Mouse (Mus musculus) cerebellum, postnatal 4 days (tissue): Measurements from ENCODE around the gene Itpr3.

ENCODE experiments used
- DNase-seq, 2 experiments: peaks; one replicate each; pipeline ENCODE4 v3.0.0; 2022; ENCODE audit warnings: low spot score in 2 of 2, mixed read lengths in 1 of 2

Itpr3 gene

DNA sequence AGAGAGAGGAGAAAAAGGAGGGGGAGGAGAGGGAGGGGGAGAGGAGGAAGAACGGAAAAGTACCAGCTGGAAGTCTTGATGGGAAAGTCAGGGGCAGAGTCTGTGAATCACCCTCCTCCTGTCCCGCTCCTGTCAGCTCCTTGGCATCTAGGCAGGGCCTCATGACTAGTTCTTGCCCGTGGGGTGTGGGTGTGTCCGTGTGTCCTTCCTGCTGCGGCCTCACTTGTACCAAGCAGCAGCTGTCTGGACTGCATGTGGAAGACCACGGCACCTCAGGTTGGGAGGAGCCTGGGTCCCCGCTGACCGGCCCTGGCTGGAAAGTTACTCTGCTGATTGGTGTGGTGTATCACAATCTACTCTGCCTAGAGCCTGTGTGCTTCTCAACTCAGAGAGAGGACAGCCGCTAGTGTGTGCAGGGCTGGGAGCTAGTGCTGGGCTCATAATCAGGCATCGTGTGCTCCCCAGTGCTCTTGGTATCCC, 84.9 kb downstream of the Itpr3 start:
- no peak for DNase-seq

DNA sequence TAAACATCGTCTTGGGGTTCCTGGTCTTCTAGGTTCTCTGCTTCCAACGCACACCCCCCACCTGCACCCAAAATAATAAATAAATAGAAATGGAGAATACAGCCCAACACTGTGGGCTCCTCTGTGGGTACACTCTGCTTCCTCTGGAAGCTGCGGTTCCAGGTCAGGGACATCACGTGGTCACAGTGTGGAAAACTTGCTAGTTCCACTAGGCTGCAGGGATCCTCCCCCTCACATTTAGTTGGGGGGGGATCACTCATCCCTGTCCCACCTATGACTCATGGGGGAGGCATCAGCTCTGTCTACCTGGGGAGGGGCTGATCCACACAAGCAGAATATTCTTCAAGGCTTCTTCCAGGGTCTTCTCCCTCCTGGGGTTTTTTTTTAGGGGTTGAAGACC, 87.0 kb downstream of the Itpr3 start:
- no peak for DNase-seq

DNA sequence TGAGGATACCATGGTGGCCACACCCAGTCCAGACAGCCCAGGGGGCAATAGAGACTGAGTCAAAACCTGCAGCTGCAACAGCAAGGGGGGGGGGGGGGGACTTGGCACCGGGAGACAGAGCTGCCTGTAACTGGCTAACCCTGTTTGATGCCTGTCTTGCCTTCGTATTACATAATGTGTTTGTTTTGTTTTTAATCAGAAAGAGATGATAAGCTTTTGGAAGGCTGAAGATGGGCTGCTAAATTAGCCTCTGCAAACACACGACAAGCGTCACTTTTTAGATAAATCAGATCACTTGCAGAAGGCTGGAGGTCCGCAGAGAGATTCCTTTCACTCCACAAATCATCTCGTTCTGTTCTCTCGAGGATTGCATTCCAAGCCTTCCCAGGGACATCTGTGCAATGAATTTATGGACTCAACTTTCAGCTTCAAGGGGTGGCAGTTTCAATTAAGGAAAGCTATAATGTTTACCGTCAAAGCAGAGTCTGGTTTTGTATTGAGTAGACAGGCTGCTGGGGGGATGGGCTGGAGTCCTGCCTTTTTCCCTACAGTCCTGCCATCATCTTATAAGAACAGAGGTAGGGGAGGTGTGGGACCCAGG, 89.3 kb downstream of the Itpr3 start:
- DNase-seq = no peak

DNA sequence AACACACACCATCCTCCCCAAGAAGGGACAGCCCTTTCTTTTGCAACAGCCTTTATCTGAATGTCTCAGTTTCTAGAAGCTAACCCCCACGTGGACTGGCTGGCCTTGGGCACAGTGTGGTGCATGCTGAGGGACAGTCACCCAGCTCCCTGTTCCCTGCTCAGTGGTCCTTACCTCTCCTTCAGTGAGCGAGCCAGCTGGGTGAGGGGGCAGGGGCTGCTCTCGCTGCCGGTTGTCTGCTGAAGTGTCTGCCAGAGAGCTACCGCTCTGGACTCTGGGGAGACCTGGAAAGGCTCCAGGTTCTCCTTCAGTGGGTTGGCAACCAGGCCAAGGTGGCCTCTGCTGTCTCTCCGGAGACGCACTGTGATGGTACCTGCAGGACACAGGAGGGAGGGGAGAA, 93.8 kb downstream of the Itpr3 start:
- no peak for DNase-seq

DNA sequence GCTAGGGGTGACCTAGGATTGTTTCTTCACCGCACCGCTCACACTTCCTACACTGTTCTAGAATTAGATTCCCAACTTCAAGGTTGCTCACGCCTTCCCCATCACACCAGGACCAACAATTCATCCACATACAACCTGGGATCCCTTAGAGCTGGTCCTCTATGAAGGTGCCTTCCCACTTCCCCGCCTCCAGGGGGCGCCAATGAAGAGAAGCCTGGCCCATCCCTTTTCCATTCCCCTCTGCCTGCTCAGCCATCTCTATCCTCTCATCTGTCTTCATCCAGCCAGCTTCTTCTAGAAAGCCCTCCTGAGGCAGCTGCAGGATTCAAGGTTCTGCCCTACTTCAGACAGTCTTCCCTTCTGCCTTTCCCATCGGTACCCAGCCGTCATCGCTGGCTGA, 94.3 kb downstream of the Itpr3 start:
- DNase-seq = no peak

DNA sequence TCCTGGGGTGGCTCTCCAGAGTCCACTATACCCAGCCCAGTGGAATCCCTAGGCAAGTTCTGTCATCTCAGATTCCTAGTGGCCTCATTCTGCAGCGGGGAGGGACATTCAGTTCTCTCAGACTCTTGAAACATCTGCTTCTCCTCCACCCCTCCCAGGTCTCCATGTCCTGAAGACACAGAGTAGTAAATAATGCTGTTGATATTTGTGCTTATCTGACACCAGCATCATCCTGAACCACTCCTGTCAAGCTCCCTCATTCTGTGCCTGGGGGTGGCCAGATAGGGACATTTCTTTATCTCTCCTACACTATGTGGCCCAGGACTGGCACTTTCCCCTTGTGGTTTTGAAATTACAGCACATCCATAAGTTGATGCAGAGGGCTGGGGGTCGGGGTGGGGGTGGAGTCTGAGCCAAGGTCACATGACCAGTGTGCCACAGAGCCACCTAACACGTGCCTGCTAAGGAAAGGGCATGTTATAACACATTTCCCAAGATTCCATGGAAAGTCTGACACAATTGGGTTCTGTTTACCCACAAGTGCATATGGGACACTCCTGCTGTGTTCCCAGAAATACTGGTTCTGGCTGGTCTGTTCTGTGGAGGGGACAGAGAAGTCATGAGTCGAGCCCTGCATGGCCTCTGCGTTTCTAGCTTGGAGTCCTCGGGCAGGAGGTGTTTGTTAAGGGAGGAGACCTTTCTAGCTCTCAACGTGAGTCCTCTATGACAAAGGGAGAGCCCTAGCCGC, 96.0 kb downstream of the Itpr3 start:
- no peak for DNase-seq

DNA sequence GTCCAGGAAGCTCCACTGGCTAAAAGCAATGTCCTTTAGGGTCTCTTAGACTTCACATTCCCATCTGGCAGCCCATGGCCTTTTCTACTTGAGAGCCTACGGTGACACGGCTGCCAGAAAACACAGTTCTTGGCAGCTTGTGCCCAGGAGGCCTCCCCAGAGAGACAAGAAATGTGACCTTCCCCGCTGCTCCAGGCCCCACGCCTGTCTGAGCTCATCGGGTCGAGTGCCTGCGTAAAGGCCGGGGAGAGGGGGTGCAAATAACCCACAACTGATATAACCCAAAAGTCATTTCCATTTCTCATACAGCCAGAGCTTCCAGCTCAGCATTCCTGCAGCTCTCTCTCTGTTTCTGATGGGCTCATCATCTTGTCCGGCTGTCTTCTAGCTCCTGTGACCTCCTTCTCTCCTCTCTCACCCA, 96.7 kb downstream of the Itpr3 start:
- DNase-seq = no peak

DNA sequence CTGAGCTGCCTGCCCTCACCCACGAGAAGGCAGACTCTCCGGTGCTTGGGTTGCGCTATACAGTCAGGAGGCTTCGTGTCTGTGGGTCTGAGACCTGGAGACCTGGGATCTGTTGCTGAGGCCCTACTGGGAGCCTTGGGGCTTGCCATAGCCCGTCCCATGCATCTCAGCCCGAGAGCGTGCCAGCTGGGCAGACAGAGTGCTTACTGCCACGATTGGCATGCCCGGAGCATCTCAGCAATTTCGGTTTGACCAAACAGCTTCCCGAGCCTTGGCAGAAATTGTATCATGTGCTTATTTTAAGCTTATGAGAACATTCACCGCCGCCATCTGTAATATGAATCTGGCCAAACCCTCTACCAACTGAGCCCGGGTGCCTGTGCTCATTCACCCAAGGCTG, 97.2 kb downstream of the Itpr3 start:
- peak in 1 of 2 experiments; percentile 28 for DNase-seq

DNA sequence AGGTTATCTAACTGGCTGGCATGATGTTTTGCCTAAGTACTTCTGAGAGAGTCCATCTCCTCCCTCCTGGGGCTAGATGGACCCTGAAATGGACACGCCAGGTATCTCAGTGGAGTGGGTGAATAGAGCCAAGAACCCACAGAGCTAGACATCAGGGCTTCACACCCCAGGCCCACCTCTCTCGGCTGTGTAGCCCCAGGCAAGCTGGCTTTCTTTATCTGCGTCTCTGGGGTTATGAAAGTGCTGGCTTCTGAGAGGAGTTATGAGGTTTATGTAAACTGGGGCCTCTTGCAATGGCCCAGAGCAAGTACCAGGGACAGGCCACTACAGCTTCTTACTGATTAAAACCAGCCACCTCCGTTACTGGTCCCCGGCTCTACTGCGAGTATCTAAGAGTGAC, 97.8 kb downstream of the Itpr3 start:
- DNase-seq = no peak

DNA sequence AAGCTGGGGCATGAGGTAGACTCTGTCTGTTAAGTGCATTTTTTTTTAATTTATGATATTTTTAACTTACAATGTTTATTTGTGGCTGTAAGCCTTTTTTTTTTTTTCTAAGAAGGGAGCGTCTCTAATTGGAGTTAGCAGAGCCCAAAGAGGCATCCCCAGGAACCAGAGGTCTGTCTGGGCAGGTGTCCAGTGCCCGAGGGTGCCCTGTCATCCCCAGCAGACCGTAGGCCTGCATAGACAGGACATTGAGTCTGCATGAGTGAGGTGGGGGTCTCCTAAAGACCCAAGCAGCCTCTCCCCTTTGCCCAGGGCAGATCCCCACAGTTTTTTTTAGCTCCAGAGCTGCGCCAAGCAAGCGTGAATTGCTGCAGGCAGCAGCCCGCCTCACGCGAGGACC, 98.6 kb downstream of the Itpr3 start:
- no peak for DNase-seq

DNA sequence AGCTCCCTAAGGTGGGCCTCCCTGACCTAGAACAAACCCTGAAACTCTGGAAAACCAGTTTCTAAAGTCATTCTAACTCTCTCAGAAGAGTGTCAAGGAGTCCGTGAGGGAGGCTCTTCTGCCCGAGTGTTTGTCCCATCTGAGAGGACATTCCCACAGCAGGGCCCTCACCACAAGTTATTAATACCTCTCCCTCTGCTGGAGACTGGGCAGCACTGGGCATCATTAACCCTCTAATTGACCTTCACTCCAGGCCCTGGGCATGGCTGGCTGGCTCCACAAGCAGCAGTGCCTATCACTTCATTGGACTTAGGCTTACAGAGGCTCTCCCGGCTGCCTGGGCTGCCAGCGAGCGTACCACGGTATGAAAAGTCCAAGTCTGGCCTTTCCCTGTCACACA, 101.3 kb downstream of the Itpr3 start:
- no peak for DNase-seq

DNA sequence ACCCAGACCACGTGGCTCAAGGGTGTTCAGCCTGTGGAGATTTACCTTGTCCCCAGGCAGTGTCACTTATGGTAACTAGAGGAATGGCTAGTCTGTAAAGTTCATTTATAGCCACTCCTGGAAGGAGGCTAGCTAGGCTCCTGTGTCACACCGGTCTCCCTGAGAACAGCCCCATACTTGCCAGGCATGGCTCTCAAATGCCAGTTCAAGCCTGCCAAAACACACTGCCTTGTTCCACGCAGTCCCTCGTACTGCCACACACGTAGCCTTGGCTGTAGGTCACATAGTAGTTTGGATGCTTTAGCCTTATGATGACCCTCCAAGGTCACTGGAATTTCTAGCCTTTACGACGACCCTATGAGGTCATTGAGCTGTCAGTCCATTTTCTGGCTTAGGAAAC, 102.1 kb downstream of the Itpr3 start:
- no peak for DNase-seq

DNA sequence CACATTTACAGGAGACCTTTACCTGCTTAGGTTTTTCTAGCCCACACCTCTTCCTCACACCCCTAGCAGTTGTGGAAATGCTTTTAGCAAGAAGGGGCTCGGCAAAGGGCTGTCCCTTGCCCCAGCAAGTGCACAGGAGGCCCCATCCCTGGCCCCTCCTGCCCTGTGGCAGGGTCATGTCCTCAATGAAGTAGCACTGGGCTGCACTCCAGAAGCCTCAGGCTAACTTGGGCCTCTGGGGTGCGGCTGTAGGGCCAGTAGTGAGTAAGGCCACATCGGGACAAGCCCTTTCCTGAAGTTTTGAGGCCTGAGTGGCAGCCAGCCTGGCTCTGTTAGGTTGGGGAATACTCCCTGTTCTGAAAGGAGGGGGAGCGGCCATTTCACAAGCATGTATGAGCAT, 103.8 kb downstream of the Itpr3 start:
- no peak for DNase-seq

DNA sequence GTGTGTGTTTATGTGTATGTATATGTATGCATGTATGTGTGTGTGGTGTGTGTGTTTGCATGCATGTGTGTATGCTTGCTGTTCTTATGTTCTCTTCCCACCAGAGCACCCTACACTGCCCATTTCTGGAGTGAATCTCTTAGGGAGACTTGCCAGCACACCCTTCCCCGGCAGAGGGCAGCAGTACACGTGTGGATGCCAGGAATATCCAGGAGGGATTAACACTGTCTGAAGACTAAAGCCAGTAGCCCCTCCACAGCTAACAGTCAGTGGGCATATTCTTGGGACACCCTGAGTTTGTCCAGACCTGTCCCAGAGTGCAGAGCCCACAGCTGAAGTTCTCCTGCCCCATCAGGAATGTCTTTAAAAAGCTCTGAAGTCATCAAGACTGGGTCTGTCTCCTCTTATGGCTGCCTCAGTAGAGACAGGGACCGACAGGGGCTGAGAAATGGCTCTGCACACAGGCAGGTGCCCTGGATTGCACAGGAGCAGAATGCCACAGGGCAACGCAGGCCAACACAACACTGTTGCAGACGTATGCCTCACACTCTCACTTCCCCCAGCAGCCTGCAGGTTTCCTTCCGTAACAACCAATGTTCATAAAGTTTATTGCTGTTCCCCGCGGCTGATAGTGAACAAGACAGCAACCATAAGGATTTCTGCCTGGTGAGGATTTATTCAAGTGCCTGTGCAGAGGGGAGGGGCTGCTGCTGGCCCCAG, 108.1 kb downstream of the Itpr3 start:
- DNase-seq = peak; percentile 44 to 74

DNA sequence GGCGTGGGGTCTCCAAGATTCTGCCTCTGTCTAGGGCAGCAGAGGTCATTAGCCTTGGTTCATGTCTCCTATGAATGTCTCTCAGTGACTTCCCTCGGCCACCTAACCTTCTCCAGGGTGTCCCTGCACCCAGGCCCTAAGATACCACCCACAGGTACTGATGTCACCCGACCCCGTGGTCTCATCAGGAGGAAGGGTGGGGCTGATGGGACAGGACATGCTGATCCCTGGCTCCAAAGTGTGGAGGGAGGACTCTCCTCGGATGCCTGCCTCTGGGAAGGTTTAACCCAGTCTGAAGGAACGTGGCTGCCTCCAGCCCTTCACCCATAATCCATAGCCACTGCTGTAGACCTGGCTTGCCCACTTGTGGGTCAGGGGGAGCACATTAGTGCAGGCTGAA, 109.8 kb downstream of the Itpr3 start:
- DNase-seq = no peak

DNA sequence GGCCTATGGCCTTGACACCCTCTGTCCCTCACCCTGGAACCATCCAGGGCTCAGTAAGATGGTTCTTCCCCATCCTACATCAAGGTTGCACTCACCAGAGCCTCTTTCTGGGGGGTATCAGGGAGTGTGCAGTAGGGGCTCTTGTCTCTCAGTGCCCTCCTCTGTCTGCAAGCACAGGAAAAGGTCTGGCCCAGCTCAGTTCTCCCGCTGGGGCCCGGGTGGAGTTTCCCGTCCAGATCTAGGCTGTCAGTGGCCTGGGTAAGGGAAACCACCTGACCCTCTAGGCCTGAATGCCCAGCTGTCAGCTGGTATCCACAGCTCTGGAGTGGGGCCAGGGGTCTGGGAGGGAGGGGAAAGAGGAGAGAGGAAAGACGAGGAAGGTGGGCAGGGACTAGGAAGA, 110.4 kb downstream of the Itpr3 start, which contains the start of gene Ip6k3:
Gene Ip6k3, minus strand, starts transcription at position 251 of the 400 bp plus-strand sequence.
- DNase-seq = peak in 1 of 2 experiments; percentile 31

DNA sequence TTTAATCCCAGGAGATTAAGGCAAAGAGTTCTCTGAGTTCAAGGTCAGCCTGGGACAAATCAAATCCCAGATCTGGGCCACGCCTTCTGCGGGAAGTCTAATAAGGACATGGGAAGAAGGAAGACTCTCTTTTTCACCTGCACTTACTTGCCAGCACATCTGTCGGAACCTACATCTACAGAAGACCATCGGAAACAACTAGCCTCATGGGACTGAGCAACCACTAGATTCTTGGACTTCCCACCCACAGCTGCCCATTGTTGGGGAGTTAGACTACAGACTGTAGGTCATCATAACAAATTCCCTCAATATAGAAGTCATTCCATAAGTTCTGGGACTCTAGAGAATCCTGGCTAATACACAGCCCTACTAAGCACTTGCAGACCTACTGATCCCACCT, 111.5 kb downstream of the Itpr3 start:
- DNase-seq = no peak

DNA sequence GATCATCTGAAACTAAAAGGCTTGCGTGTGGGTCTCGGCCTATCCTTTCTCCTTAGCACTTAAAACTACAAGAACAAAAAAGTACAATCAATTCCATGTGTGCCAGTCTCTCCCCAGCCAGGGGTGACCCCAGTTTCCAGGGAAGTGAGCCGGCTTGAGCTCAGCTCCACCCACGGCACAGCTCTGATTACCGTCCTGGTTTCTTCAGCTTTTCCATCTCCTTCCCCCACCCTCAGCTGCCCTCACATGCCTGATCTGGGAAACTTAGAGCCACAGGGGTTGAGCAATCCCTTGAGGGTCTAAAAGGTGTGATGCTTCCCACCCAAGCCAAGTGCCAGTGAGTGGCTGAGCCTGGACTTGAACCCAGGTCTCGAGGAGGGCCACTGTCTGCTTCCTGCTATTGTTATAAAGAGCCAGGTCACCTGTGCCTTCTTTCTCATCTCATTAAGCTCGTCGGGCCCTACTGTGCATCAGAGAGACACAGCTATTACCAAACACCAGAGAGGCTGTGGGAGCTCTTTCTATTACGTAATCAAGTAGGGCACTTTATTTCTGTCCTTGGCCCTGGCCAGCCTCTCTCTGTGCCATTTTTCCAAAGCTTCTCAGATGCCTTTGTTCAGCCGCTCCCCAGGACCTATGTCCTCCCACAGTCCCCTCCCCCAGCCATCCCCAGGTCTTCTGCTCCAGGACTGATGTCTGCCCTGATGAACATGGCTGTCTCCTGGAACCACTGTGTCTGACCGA, 113.0 kb downstream of the Itpr3 start:
- no peak for DNase-seq

DNA sequence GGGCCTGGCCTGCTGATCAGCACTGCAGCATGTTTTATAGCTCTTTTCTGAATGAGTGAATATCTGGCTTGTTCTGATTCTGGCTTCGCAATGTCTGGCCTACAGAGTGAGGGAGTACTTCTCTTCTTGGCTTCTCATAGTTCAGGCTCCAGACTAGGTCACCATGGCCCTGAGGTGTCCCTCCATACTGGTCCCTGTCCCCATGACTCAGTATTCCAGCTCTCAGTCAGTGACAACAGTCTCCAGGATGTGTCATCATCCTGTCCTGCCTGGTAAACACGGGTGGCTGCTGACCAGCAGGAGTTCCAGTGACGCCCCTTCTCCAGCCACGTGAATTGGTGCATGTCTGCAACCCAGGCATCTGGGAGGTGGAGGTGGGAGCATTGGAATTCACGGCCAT, 114.0 kb downstream of the Itpr3 start:
- DNase-seq = no peak
